In genomic region chr11:83967436-83968204, GRCm38 (mm10) we compare ENCODE assay signal across 9 mouse cellular contexts. TPM values are rescaled to one million over a fixed set of nuclear protein-coding genes. Genes with fewer than 3 reads are reported as not detected.
DNase-seq lines count a peak whose midpoint lies in the region; TF ChIP-seq lines count a peak whose summit lies in the region.
"Had no signal": no experiment of that assay in that cellular context is flagged by ENCODE, and none has a peak within 500 bp of the region (broad histone marks: within the 10 kb centered on the region; RNA-seq: fewer than 3 reads in every experiment).

No protein-coding gene starts in this region.

- WGBS in limb, embryonic 10.5 days = 57% methylated on average over 8 of the region's 8 CpGs
- 44% methylated on average over 8 of the region's 8 CpGs for WGBS in cerebellum, adult 2 months

- TF ChIP-seq CTCF in left cerebral cortex, adult 2 months (IDR thresholded peaks at IDR 0.05) = peak; percentile 30
- TF ChIP-seq CTCF in cerebellum, adult 2 months (IDR thresholded peaks at IDR 0.05; ENCODE audit: borderline replicate concordance, insufficient read depth, low read depth, low read length) = no peak

- TF ChIP-seq POLR2A in cerebellum, adult 2 months (IDR thresholded peaks at IDR 0.05; ENCODE audit: borderline replicate concordance, insufficient read depth, low read length) = no peak

- peaks cover 6% of the 10 kb centered on the region for H3K36me3 ChIP-seq in limb, embryonic 10.5 days

- no peak overlapping the region for H3K4me3 ChIP-seq in left cerebral cortex, adult 2 months
- H3K4me3 ChIP-seq in limb, embryonic 10.5 days = no peak overlapping the region
- H3K4me3 ChIP-seq in cerebellum, adult 2 months (replicated peaks; ENCODE audit: insufficient read depth, low read depth, low read length) = no peak overlapping the region
- H3K4me3 ChIP-seq: lung, embryonic 15.5 days had no signal

- no peak overlapping the region for H3K27ac ChIP-seq in left cerebral cortex, adult 2 months
- H3K27ac ChIP-seq in limb, embryonic 10.5 days = no peak overlapping the region
- H3K27ac ChIP-seq in cerebellum, adult 2 months (ENCODE audit: insufficient read depth, low read length) = no peak overlapping the region
- H3K27ac ChIP-seq: lung, embryonic 15.5 days had no signal

- peak; percentile 62 to 71 for DNase-seq in cerebellum, postnatal 10 days
- no peak for DNase-seq in cerebellum, adult 8-10 months
- DNase-seq in left cerebral cortex, adult 2 months (ENCODE audit: extremely low spot score in 1 of 2, low spot score in 2 of 2) = no peak
- no peak for DNase-seq in left cerebral cortex, adult 18-20 months (ENCODE audit: low spot score in 2 of 2)
- peak; percentile 21 for DNase-seq in ES-CJ7 (ENCODE audit: low read depth, low spot score)
- peak; percentile 35 for DNase-seq in lung, postnatal 10 days
- no peak for DNase-seq in limb, embryonic 10.5 days (ENCODE audit: low spot score)
- no peak for DNase-seq in cerebellum, adult 2 months

- no peaks in the 10 kb centered on the region for H3K4me1 ChIP-seq in limb, embryonic 10.5 days
- peaks cover 3% of the 10 kb centered on the region; the same call in 1 of the 2 replicates for H3K4me1 ChIP-seq in cerebellum, adult 2 months (ENCODE audit: control insufficient read depth, insufficient read depth, low read length)

- H3K27me3 ChIP-seq in limb, embryonic 10.5 days (ENCODE audit: low read depth, poor library complexity, severe bottlenecking) = no peaks in the 10 kb centered on the region
- H3K27me3 ChIP-seq in cerebellum, adult 2 months (ENCODE audit: control insufficient read depth, insufficient read depth, low read length) = no peaks in the 10 kb centered on the region
- H3K27me3 ChIP-seq: lung, embryonic 15.5 days had no signal

- intact Hi-C loops in left cerebral cortex, adult 2 months (cut with DNase I) = no loop called here

- H3K9me3 ChIP-seq in limb, embryonic 10.5 days (replicated peaks) = no peaks in the 10 kb centered on the region
- H3K9me3 ChIP-seq: lung, embryonic 15.5 days had no signal

RNA-seq across cellular contexts. Expression of gene Synrg, which starts 3.4 kb away (rescaled TPM):
- total RNA-seq in left cerebral cortex, adult 2 months (2021) = 10 to 100 TPM; 61.2 to 61.3 TPM
- total RNA-seq in left cerebral cortex, adult 18-20 months (2021) = 10 to 100 TPM; 62.3 to 63.3 TPM
- polyA plus RNA-seq in limb, embryonic 10.5 days (2016; fragmentation: Nextera tagmentation; extraction: Ambion mirVana) = 3.2 and 5.9 TPM in 2 replicates
- polyA plus RNA-seq in cerebellum, adult 2 months (2012; rRNA removed) = 26.6 and 27.9 TPM in 2 replicates

RNA-seq across cellular contexts. Expression of gene Ddx52, which starts 25.8 kb away (rescaled TPM):
- total RNA-seq in left cerebral cortex, adult 2 months (2021) = 10 to 100 TPM; 13.3 to 15.2 TPM
- total RNA-seq in left cerebral cortex, adult 18-20 months (2021) = 10 to 100 TPM; 14.0 to 15.0 TPM
- polyA plus RNA-seq in limb, embryonic 10.5 days (2016; fragmentation: Nextera tagmentation; extraction: Ambion mirVana) = 45.6 and 50.1 TPM in 2 replicates
- polyA plus RNA-seq in cerebellum, adult 2 months (2012; rRNA removed) = 17.8 and 19.6 TPM in 2 replicates

Comparison
In these comparisons a context has a peak if more than half of its experiments do, and no peak if none do; other contexts are left out.
1. DNase-seq: peak in cerebellum, postnatal 10 days (2 of 2), ES-CJ7 (single experiment) and lung, postnatal 10 days (single experiment); none in cerebellum, adult 8-10 months (single experiment), left cerebral cortex, adult 2 months (0 of 2), left cerebral cortex, adult 18-20 months (0 of 2), limb, embryonic 10.5 days (single experiment) and cerebellum, adult 2 months (0 of 2).